Mouse (Mus musculus): ENCODE data around the gene Fam53b. TPM values are rescaled to one million over a fixed set of nuclear protein-coding genes. Genes with fewer than 3 reads are reported as not detected.

The Fam53b gene
- polyA plus RNA-seq, 1 experiment from 2014 or later, result 15.4 TPM

DNA sequence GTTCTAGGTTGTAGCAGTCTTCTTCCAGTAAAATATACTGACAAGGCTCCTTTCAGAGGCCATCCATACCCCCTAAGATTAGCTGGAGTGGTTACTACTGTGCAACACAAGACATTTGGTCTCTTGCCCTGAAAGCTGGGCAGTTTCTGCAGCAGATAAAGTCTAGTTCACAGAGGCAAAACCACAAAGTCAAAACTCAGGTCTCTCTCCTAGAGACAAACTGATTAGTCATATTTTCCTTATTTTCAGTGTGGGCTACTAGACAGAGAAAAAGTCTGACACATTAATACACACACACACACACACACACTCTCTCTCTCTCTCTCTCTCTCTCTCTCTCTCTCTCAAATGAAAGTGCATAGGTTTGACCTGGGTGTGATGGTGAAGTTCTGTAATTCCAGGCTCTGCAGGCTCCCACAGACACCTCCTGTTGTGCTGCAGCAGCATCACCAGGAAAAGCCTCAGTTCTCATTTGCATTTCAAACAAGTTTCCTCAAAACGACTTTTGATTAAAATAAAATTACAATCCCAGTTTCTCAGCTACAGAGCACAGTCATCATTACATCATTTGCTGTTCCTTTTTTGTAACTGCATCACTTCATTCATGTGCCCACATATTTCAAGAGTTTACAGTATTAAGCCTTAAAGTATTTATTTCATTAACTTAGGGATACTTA is 10.8 kb upstream of the Fam53b start:
- 20% methylated on average over 1 of the region's 1 CpGs for WGBS
- H3K27me3 ChIP-seq (replicated peaks), result no peaks in the 10 kb centered on the region

DNA sequence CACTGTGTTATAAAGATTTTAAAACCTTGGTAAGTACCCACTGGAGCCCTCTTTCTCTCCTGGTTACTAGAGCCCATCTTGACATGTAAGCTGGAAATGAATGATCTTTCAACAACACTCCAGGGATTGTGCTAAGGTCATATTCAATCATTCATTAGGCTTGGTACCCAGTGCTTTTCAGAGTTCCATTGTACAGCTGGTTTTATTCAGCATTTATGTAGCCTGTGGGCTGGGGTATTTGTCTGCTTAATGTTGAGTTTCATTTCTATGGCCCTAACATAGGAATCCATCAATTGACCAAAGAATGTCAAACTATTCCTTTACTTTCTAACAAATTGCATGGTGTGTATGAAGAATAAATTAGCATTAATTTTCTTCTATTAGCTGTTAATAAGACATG is 10.1 kb upstream of the Fam53b start:
- no peak for ATAC-seq (replicated peaks)
- no peak overlapping the region for H3K4me2 ChIP-seq
- H3K27ac ChIP-seq, result no peak overlapping the region
- H3K4me3 ChIP-seq, result no peak overlapping the region
- H3K36me3 ChIP-seq (replicated peaks), result 0 out of 2 replicates have a peak, but pooled peaks cover 10% of the 10 kb centered on the region
- H3K27me3 ChIP-seq (replicated peaks), result no peaks in the 10 kb centered on the region
- no peaks in the 10 kb centered on the region for H3K4me1 ChIP-seq
- no peak overlapping the region for H3K9ac ChIP-seq
- no peaks in the 10 kb centered on the region for H3K9me3 ChIP-seq

More for the DNA sequence above, 10.8 kb upstream of the Fam53b start:
- H3K4me2 ChIP-seq, result no peak overlapping the region
- no peaks in the 10 kb centered on the region for H3K4me1 ChIP-seq
- no peak overlapping the region for H3K4me3 ChIP-seq
- 0 out of 2 replicates have a peak, but pooled peaks cover 10% of the 10 kb centered on the region for H3K36me3 ChIP-seq (replicated peaks)
- no peak overlapping the region for H3K27ac ChIP-seq
- no peak overlapping the region for H3K9ac ChIP-seq
- H3K9me3 ChIP-seq, result no peaks in the 10 kb centered on the region
- no peak for ATAC-seq (replicated peaks)

DNA sequence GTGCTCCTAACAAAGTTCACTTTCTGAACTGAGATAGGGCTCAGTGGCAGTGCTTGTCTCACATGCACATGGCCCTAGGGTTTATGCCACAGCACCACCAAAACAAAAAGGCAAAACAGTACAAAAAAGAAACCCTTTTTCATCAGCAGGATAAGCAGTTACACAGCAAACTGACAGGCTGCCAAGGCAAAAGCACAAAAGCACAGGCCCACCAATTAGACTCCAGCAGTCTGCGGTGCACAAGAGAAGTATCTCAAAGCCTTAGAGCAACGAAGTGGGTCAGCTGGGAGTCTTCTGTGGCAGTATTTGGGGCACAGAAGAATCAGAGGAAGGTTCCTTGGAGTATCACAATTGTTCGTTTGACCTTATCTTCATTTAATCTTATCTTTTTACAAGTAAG is 7.0 kb upstream of the Fam53b start:
- no peaks in the 10 kb centered on the region for H3K9me3 ChIP-seq
- no peak overlapping the region for H3K4me3 ChIP-seq
- H3K4me1 ChIP-seq, result no peaks in the 10 kb centered on the region
- 64% methylated on average over 3 of the region's 3 CpGs for WGBS
- H3K9ac ChIP-seq, result no peak overlapping the region
- 0 out of 2 replicates have a peak, but pooled peaks cover 5% of the 10 kb centered on the region for H3K36me3 ChIP-seq (replicated peaks)
- H3K4me2 ChIP-seq, result no peak overlapping the region
- no peaks in the 10 kb centered on the region for H3K27me3 ChIP-seq (replicated peaks)
- no peak for ATAC-seq (replicated peaks)
- no peak overlapping the region for H3K27ac ChIP-seq

DNA sequence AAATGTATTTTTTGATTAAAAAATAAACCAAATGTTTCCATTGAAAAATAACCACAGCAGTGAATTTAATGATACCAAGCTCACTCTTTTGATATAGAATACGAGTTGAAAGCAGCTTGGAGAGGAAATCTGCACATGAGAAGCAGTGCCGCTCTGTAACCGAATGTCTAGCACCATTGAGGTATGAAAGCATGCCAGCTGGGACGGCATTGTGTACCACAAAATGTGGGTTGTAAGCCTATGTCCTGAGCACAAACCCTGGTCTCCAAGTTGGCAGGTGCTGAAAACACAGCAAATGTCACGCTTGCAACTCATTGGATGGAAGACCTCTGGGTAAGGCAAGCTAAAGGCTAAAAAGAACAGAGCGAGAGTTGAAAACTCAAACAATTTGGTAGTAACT is 3.4 kb upstream of the Fam53b start:
- Histone ChIP-seq H3K4me2 (no peak overlapping the region), H3K4me3 (no peak overlapping the region), H3K27me3 (replicated peaks) (no peaks in the 10 kb centered on the region), H3K9ac (no peak overlapping the region), H3K27ac (no peak overlapping the region), H3K36me3 (replicated peaks) (no peaks in the 10 kb centered on the region), H3K4me1 (peaks cover 17% of the 10 kb centered on the region), H3K9me3 (no peaks in the 10 kb centered on the region)
- 51% methylated on average over 6 of the region's 6 CpGs for WGBS
- ATAC-seq (replicated peaks), result no peak

DNA sequence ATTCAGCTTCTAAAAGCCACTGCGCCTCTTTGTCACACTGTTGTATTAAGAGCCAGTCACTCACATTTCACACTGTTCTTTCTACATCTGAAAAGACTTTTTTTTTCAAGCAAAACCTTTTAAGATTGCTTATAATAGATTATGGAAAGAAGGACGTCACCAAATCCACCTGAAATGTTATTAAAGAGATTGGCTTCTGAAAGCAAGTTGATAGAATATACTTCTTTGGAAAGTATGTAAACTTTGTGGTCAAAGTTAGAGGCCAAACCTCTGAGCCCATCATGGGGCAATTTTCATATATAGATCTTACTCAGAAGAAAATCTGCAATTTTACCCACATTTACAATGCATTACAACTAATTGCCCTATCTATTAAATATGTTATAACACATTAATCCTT is 2.8 kb upstream of the Fam53b start:
- H3K9me3 ChIP-seq, result no peaks in the 10 kb centered on the region
- no peak overlapping the region for H3K9ac ChIP-seq
- peaks cover 22% of the 10 kb centered on the region for H3K4me1 ChIP-seq
- no peaks in the 10 kb centered on the region for H3K27me3 ChIP-seq (replicated peaks)
- H3K36me3 ChIP-seq (replicated peaks), result no peaks in the 10 kb centered on the region
- no peak overlapping the region for H3K4me3 ChIP-seq
- H3K27ac ChIP-seq, result no peak overlapping the region
- ATAC-seq (replicated peaks), result no peak
- H3K4me2 ChIP-seq, result no peak overlapping the region
- WGBS, result 34% methylated on average over 2 of the region's 2 CpGs

DNA sequence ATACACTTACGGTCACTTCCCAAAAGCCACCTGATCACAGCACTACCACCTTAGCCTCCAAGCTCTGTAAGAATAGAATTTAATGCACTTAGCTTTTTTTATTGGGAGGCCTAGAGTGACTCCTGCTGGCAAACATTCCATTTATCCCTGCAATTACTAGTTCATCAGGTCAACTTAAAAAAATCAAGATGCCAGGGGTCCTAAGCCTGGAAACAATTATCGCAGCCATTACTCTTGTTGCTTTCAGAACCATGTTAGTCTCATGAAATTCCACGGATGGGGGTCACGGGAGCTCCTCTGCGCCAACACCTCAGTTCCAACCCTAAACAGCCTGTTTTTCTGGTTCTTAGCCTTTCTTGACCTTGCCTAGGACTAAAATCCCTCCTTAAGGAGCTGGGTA is 1.4 kb upstream of the Fam53b start:
- Histone ChIP-seq H3K4me3 (no peak overlapping the region), H3K36me3 (replicated peaks) (no peaks in the 10 kb centered on the region), H3K27ac (no peak overlapping the region), H3K9ac (no peak overlapping the region), H3K27me3 (replicated peaks) (no peaks in the 10 kb centered on the region), H3K9me3 (no peaks in the 10 kb centered on the region), H3K4me1 (peaks cover 35% of the 10 kb centered on the region), H3K4me2 (no peak overlapping the region)
- WGBS, result 78% methylated on average over 5 of the region's 5 CpGs
- no peak for ATAC-seq (replicated peaks)

DNA sequence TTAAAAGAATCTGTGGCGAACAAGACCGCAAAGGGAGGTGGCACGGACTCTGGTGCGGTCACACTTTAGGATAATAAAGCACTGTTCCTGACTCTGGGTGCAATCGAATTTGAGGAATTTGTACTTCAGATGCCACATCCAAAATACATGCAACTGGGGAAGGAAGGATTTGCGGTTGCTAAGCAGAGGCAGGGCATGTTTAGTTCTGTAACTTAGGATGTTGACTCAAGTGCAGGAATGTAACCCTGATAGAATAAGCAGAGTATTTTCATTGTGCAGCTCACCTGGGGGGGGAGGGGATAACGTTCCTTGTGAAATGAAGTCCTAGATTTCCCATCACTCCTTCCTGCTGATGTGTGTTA is 384 bp upstream of the Fam53b start:
- Histone ChIP-seq H3K27ac (peak overlapping the region; percentile 86), H3K36me3 (replicated peaks) (no peaks in the 10 kb centered on the region), H3K9me3 (no peaks in the 10 kb centered on the region), H3K4me1 (peaks cover 45% of the 10 kb centered on the region), H3K27me3 (replicated peaks) (no peaks in the 10 kb centered on the region), H3K4me2 (peak overlapping the region; percentile 77), H3K4me3 (peak overlapping the region; percentile 79), H3K9ac (peak overlapping the region; percentile 53)
- under 1% methylated on average over 7 of the region's 7 CpGs for WGBS
- no peak for ATAC-seq (replicated peaks)

DNA sequence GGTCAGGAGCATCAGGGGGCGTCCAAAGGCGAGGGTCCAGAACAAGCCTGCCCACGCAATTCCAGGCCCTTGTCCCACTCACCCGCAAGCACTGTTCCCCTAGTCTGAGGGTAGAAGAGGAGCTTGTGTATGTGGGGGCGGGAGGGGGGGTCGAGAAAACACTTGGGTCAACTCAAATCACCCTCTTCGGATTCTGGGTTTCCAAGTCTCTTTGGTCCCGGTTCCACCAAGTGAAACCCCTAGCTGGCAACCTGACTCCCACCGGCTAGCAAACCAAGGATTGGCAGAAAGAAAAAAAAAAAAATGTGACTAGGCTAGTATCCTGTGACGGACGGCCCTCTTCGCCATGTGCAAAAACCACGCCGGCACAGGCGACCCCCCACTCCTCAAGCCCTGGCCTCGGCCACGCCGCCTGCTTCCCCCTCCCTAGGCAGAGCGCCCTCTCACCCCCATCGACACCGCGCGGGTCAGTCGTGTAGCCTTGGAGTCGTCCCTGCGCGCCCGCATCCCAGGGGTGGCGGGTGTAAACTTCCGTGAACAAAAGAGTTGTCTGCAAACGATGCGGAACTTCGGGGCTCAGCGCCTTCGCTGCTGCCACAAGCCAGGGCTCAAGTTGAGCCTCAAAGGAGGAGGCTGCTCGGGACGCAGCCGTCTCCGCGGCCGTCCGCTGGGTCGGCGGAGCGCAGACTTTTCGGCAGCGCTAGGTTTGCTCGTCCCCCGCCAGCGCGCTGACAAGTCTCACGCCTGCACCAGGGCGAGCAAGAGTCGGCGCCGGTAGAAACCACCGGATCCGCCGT is 869 bp downstream of the Fam53b start:
- H3K4me3 ChIP-seq, result peak overlapping the region; percentile 79
- peak overlapping the region; percentile 53 for H3K9ac ChIP-seq
- H3K27ac ChIP-seq, result peak overlapping the region; percentile 86
- H3K9me3 ChIP-seq, result no peaks in the 10 kb centered on the region
- H3K36me3 ChIP-seq (replicated peaks), result no peaks in the 10 kb centered on the region
- ATAC-seq (replicated peaks), result peak; percentile 38
- H3K4me2 ChIP-seq, result peak overlapping the region; percentile 77
- H3K27me3 ChIP-seq (replicated peaks), result no peaks in the 10 kb centered on the region
- WGBS, result under 1% methylated on average over 58 of the region's 59 CpGs
- peaks cover 57% of the 10 kb centered on the region for H3K4me1 ChIP-seq

DNA sequence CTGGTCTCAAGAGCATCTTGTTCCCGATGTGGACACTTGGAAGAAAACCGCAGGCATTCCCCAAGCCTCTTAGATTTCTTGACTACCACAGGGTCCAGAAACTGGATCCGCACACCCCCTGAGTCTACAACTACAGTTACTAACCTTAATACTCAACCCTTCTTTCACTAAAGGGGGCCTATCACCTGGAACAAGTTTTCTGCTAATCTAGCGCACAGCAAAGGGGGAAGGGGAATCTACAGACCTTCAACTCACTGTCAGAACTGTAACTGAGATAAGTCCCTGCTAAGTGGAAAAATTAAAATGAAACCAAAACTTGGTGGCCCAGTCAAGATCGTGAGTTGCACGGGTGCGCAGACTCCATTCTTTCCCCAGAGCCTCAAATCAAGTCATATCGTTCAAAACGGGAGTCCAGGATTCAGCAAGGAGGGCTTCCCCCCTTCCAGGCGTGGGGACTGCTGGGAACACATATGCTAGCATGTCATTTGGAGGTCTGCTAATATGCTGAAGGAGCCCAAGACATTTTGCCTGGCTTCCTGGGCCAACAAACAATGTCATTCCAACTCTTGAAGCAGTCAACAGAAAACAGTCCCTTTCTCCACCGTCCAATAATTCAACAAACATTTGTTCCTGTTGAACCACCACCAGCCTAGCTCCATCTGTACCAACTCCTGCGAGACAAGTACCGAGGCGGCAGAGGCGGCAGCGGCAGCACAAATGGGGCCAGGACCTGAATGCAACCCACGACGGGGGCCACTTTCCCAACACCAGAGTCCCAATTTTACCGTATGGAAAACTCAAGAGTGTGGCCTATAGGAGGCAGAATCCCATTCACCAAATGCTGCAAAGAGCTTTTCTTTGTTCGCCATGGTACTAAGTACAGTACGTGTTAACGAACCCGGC is 1.7 kb downstream of the Fam53b start:
- 14% methylated on average over 23 of the region's 23 CpGs for WGBS
- H3K27ac ChIP-seq, result peak overlapping the region; percentile 86
- no peaks in the 10 kb centered on the region for H3K9me3 ChIP-seq
- H3K4me3 ChIP-seq, result peak overlapping the region; percentile 79
- no peak for ATAC-seq (replicated peaks)
- H3K4me2 ChIP-seq, result peak overlapping the region; percentile 77
- H3K27me3 ChIP-seq (replicated peaks), result no peaks in the 10 kb centered on the region
- peak overlapping the region; percentile 53 for H3K9ac ChIP-seq
- H3K4me1 ChIP-seq, result peaks cover 66% of the 10 kb centered on the region
- H3K36me3 ChIP-seq (replicated peaks), result no peaks in the 10 kb centered on the region

DNA sequence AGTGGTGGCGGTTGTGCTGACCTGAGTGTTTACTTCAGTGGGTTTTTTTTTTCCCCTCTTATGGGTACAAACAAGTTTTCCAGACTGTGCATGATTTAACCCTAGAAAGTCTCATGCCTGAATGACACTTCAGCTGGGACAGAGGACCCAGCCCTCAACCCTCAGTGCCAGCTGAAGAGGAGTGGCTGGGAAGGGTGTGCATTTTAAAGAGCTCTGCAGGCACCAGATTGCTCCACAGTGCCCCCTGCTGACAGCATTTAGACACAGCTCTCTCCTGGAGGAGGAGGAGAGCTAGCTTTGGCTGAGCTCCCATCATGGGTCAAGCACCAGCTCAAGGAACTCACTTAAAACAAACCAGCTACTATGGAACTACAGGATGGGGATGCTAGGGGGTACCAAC is 2.8 kb downstream of the Fam53b start:
- Histone ChIP-seq H3K27ac (no peak overlapping the region), H3K4me2 (peak overlapping the region; percentile 77; the same call in 1 of the 2 replicates), H3K27me3 (replicated peaks) (no peaks in the 10 kb centered on the region), H3K36me3 (replicated peaks) (no peaks in the 10 kb centered on the region), H3K4me3 (no peak overlapping the region), H3K9me3 (no peaks in the 10 kb centered on the region), H3K9ac (no peak overlapping the region), H3K4me1 (peaks cover 77% of the 10 kb centered on the region)
- 0 out of 2 replicates have a peak, but pooled peaks have one; percentile 7 for ATAC-seq (replicated peaks)
- 53% methylated on average over 1 of the region's 1 CpGs for WGBS

DNA sequence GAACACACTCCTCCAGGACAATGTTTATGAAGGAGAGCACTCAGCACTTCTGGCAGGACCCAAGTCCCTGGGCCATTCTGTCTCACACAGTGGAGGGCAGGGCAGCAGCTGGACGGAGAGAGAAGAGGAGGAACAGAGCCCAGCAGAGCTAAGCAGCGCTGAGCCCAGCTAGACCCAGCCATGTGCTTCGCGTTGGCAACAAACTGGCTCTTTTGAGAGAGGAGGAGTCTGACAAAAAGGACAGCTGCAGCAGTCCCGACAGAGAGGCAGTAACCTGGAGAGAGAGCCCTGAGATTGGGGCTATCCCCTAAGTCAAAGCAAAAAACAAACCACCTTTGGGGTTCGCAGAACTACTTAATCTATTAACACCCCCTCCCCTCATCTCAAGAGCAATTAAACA is 3.3 kb downstream of the Fam53b start:
- Histone ChIP-seq H3K4me2 (peak overlapping the region; percentile 77; the same call in 1 of the 2 replicates), H3K4me1 (peaks cover 82% of the 10 kb centered on the region), H3K9me3 (no peaks in the 10 kb centered on the region), H3K36me3 (replicated peaks) (no peaks in the 10 kb centered on the region), H3K27me3 (replicated peaks) (no peaks in the 10 kb centered on the region), H3K4me3 (no peak overlapping the region), H3K27ac (peak overlapping the region; percentile 36; the same call in 1 of the 2 replicates), H3K9ac (no peak overlapping the region)
- 9% methylated on average over 6 of the region's 6 CpGs for WGBS
- no peak for ATAC-seq (replicated peaks)

DNA sequence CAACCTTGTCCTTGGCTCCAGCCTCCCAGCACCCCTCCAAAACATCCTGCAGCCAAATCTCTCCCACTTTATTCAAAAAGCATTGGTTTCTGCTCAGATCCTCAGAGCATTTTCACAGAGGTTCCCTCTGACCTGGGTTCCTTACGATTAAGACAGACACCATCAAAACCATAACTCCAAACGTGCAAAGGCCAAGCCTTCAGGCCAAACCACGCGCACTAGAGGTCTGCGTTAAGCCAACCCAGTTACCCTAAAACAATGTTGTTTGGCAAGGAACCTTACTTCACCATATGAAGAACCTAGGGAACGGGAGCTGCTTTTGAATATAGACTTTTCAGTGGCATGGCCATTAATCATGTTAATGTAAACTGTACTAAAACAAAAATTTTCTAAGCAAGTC is 4.0 kb downstream of the Fam53b start:
- no peaks in the 10 kb centered on the region for H3K36me3 ChIP-seq (replicated peaks)
- 23% methylated on average over 6 of the region's 6 CpGs for WGBS
- peak overlapping the region; percentile 32 for H3K4me2 ChIP-seq
- no peak overlapping the region for H3K4me3 ChIP-seq
- H3K9ac ChIP-seq, result no peak overlapping the region
- peaks cover 82% of the 10 kb centered on the region for H3K4me1 ChIP-seq
- no peak for ATAC-seq (replicated peaks)
- H3K27me3 ChIP-seq (replicated peaks), result no peaks in the 10 kb centered on the region
- H3K9me3 ChIP-seq, result no peaks in the 10 kb centered on the region
- H3K27ac ChIP-seq, result peak overlapping the region; percentile 50; the same call in 1 of the 2 replicates

Data from midbrain, embryonic 15.5 days (tissue).